Mouse (Mus musculus): ENCODE data around the gene Slamf6.
"Not testable (repeated sequence)": the region's sequence is repeated elsewhere in the genome, so short reads cannot be mapped to it uniquely, and the experiment has no call there.

Slamf6 gene

GRCm38 (mm10) chr1:171917305-171918039 is at the start of gene Slamf6:
Gene Slamf6, plus strand, starts transcription at chr1:171917515.
- DNase-seq (ENCODE audit: low read depth) = peak; percentile 83

GRCm38 (mm10) chr1:171886989-171887388 is 30.3 kb upstream of the Slamf6 start:
- no peak for DNase-seq (ENCODE audit: low read depth)

GRCm38 (mm10) chr1:171895364-171895763 is 22.0 kb upstream of the Slamf6 start, which contains the start of gene Gm10521:
Gene Gm10521, plus strand, starts transcription at chr1:171895664.
- not testable (repeated sequence) for DNase-seq (ENCODE audit: low read depth)

GRCm38 (mm10) chr1:171904011-171904410 is 13.3 kb upstream of the Slamf6 start:
- no peak for DNase-seq (ENCODE audit: low read depth)

GRCm38 (mm10) chr1:171915638-171916458 is 1.5 kb upstream of the Slamf6 start:
- peak; percentile 79 for DNase-seq (ENCODE audit: low read depth)

- DNase-seq (ENCODE audit: low read depth) = peak; percentile 76
Observed at GRCm38 (mm10) chr1:171918136-171918920, 1.0 kb downstream of the Slamf6 start.

GRCm38 (mm10) chr1:171919193-171919592 is 1.9 kb downstream of the Slamf6 start:
- DNase-seq (ENCODE audit: low read depth) = peak; percentile 74

GRCm38 (mm10) chr1:171919901-171920510 is 2.7 kb downstream of the Slamf6 start:
- DNase-seq (ENCODE audit: low read depth) = peak; percentile 58

- peak; percentile 86 for DNase-seq (ENCODE audit: low read depth)
Observed at GRCm38 (mm10) chr1:171920989-171921621, 3.8 kb downstream of the Slamf6 start.

GRCm38 (mm10) chr1:171921641-171922040 is 4.3 kb downstream of the Slamf6 start:
- DNase-seq (ENCODE audit: low read depth) = no peak

GRCm38 (mm10) chr1:171922844-171923243 is 5.5 kb downstream of the Slamf6 start:
- DNase-seq (ENCODE audit: low read depth) = no peak

GRCm38 (mm10) chr1:171924900-171925299 is 7.6 kb downstream of the Slamf6 start:
- no peak for DNase-seq (ENCODE audit: low read depth)

- no peak for DNase-seq (ENCODE audit: low read depth)
Observed at GRCm38 (mm10) chr1:171933851-171934250, 16.5 kb downstream of the Slamf6 start.

- DNase-seq (ENCODE audit: low read depth) = peak; percentile 75
Observed at GRCm38 (mm10) chr1:171938952-171939948, 21.9 kb downstream of the Slamf6 start.

- no peak for DNase-seq (ENCODE audit: low read depth)
Observed at GRCm38 (mm10) chr1:171940626-171941025, 23.3 kb downstream of the Slamf6 start.

- DNase-seq (ENCODE audit: low read depth) = no peak
Observed at GRCm38 (mm10) chr1:171946447-171946995, 29.2 kb downstream of the Slamf6 start.

GRCm38 (mm10) chr1:171948161-171948945 is 31.0 kb downstream of the Slamf6 start:
- DNase-seq (ENCODE audit: low read depth) = no peak

- DNase-seq (ENCODE audit: low read depth) = no peak
Observed at GRCm38 (mm10) chr1:171948946-171949508, 31.7 kb downstream of the Slamf6 start.

GRCm38 (mm10) chr1:171955071-171955470 is 37.8 kb downstream of the Slamf6 start:
- DNase-seq (ENCODE audit: low read depth) = no peak
